Mouse (Mus musculus): Measurements from ENCODE around the gene Lasp1.

- TF ChIP-seq POLR2A (IDR thresholded peaks at IDR 0.05; ENCODE audit: control insufficient read depth, low read depth, low read length) (0 out of 2 replicates have a peak, but pooled peaks have one; percentile 11), CTCF (IDR thresholded peaks at IDR 0.05; ENCODE audit: control insufficient read depth, insufficient read depth, insufficient replicate concordance, low read depth, low read length) (no peak)
These were observed 1.3 kb downstream of the Lasp1 start for GRCm38 (mm10) chr11:97799994-97800690.
